Mouse (Mus musculus) adrenal gland, adult 8-10 months (tissue): Measurements from ENCODE around the gene Hist1h2ae. TPM values are rescaled to one million over a fixed set of nuclear protein-coding genes. Genes with fewer than 3 reads are reported as not detected.

ENCODE experiments used
- microRNA-seq, 2 experiments: library from miRNA; unstranded; fragments of <30 nt; microRNA quantifications; one replicate each; pipeline ENCODE4 v1.2.0; 2022
- total RNA-seq, 4 experiments: library from RNA; stranded (reverse); gene quantifications; 2 replicates each; pipeline ENCODE4 v1.2.4; 2022

The Hist1h2ae gene
- total RNA-seq, 4 experiments from 2014 or later, result 4.5 to 9.9 (median 6.6) TPM

Small RNAs within 50 kb of the gene (microRNA-seq; reads per million reads assigned to microRNA genes)
- gene Gm44297 (0 reads per million in 2 experiments), gene Gm44359 (0 reads per million in 2 experiments), gene Gm44394 (0 reads per million in 2 experiments)

Other genes starting within 250 kb of the Hist1h2ae start
- gene Zfp322a, start 202.0 kb downstream of the Hist1h2ae start, total RNA-seq, result 10 to 100 TPM; 20.0 to 26.5 (median 23.6) TPM
- 1 to 10 TPM; 6.5 to 7.8 (median 7.1) TPM for gene Abt1, start 147.4 kb downstream of the Hist1h2ae start, total RNA-seq
- not detected for gene Btn1a1, start 105.3 kb downstream of the Hist1h2ae start, total RNA-seq
- gene Btn2a2, start 82.4 kb downstream of the Hist1h2ae start, total RNA-seq, result not detected
- gene Hist1h4h, start 40.2 kb downstream of the Hist1h2ae start, total RNA-seq, result 100 to 1,000 TPM; 381 to 523 (median 406) TPM
- gene Hist1h2af, start 37.3 kb downstream of the Hist1h2ae start, total RNA-seq, result 10 to 100 TPM in 3 of 4 experiments, 1 to 10 TPM in 1; 8.2 to 20.8 (median 16.2) TPM
- gene Hist1h3g, start 35.8 kb downstream of the Hist1h2ae start, total RNA-seq, result 1 to 10 TPM; 3.2 to 5.6 (median 4.7) TPM
- 1 to 10 TPM; 2.2 to 3.4 (median 2.9) TPM for gene Hist1h2bh, start 27.8 kb downstream of the Hist1h2ae start, total RNA-seq
- 10 to 100 TPM; 16.8 to 22.6 (median 20.7) TPM for gene Hist1h3f, start 27.2 kb downstream of the Hist1h2ae start, total RNA-seq
- gene Hist1h4f, start 19.6 kb downstream of the Hist1h2ae start, total RNA-seq, result 10 to 100 TPM; 54.2 to 65.8 (median 58.8) TPM
- gene Hist1h1d, start 18.0 kb downstream of the Hist1h2ae start, total RNA-seq, result 1 to 10 TPM; 2.2 to 3.9 (median 3.1) TPM
- 10 to 100 TPM; 48.1 to 62.5 (median 53.5) TPM for gene Hist1h3e, start 8.9 kb downstream of the Hist1h2ae start, total RNA-seq
- gene Hist1h2bg, start 176 bp upstream of the Hist1h2ae start, total RNA-seq, result 10 to 100 TPM; 55.2 to 81.2 (median 75.0) TPM
- 10 to 100 TPM; 18.7 to 29.5 (median 23.2) TPM for gene Hist1h2bf, start 3.0 kb upstream of the Hist1h2ae start, total RNA-seq
- 1 to 10 TPM; 4.8 to 9.8 (median 5.8) TPM for gene Hist1h2ad, start 3.2 kb upstream of the Hist1h2ae start, total RNA-seq
- gene Hist1h3d, start 4.5 kb upstream of the Hist1h2ae start, total RNA-seq, result 1 to 10 TPM; 2.9 to 4.8 (median 3.3) TPM
- gene Hist1h4d, start 10.4 kb upstream of the Hist1h2ae start, total RNA-seq, result 100 to 1,000 TPM; 116 to 151 (median 145) TPM
- gene Hist1h2be, start 49.9 kb upstream of the Hist1h2ae start, total RNA-seq, result 10 to 100 TPM; 11.0 to 15.5 (median 13.2) TPM
- 10 to 100 TPM; 61.3 to 77.8 (median 63.8) TPM for gene Hist1h1e, start 51.3 kb upstream of the Hist1h2ae start, total RNA-seq
- 1 to 10 TPM; 1.8 to 3.2 (median 2.3) TPM for gene Hist1h2ac, start 112.7 kb upstream of the Hist1h2ae start, total RNA-seq
- gene Hist1h2bc, start 113.0 kb upstream of the Hist1h2ae start, total RNA-seq, result 100 to 1,000 TPM; 105 to 176 (median 135) TPM
- gene Hist1h1t, start 124.6 kb upstream of the Hist1h2ae start, total RNA-seq, result under 1 TPM in 1 of 4 experiments, not detected in 3; 0.26 TPM
- 10 to 100 TPM; 71.9 to 93.9 (median 88.6) TPM for gene Hist1h4c, start 127.2 kb upstream of the Hist1h2ae start, total RNA-seq
- 10 to 100 TPM; 27.4 to 41.7 (median 33.5) TPM for gene Hfe, start 139.6 kb upstream of the Hist1h2ae start, total RNA-seq
- gene Hist1h1c, start 167.6 kb upstream of the Hist1h2ae start, total RNA-seq, result 100 to 1,000 TPM; 212 to 290 (median 255) TPM
- 10 to 100 TPM in 1 of 4 experiments, 1 to 10 TPM in 3; 4.3 to 10.9 (median 7.4) TPM for gene Hist1h3c, start 174.4 kb upstream of the Hist1h2ae start, total RNA-seq
- 10 to 100 TPM; 14.8 to 24.3 (median 20.0) TPM for gene Hist1h2bb, start 175.5 kb upstream of the Hist1h2ae start, total RNA-seq
- gene Hist1h2ab, start 179.9 kb upstream of the Hist1h2ae start, total RNA-seq, result 10 to 100 TPM; 24.0 to 37.5 (median 29.3) TPM
- gene Hist1h3b, start 181.0 kb upstream of the Hist1h2ae start, total RNA-seq, result 10 to 100 TPM; 18.1 to 29.8 (median 26.6) TPM
- gene Hist1h4b, start 185.8 kb upstream of the Hist1h2ae start, total RNA-seq, result 100 to 1,000 TPM in 1 of 4 experiments, 10 to 100 TPM in 3; 69.6 to 104 (median 91.8) TPM
- 10 to 100 TPM; 18.1 to 29.1 (median 26.8) TPM for gene Hist1h4a, start 190.0 kb upstream of the Hist1h2ae start, total RNA-seq
- 10 to 100 TPM; 28.7 to 37.4 (median 36.4) TPM for gene Hist1h3a, start 191.2 kb upstream of the Hist1h2ae start, total RNA-seq
- gene Hist1h1a, start 192.4 kb upstream of the Hist1h2ae start, total RNA-seq, result 10 to 100 TPM; 16.7 to 20.1 (median 18.6) TPM
- gene Trim38, start 198.7 kb upstream of the Hist1h2ae start, total RNA-seq, result under 1 TPM in 3 of 4 experiments, not detected in 1; 0.24 to 0.48 (median 0.26) TPM
- gene Slc17a2, start 235.8 kb upstream of the Hist1h2ae start, total RNA-seq, result under 1 TPM in 1 of 4 experiments, not detected in 3; 0.06 TPM